Mouse (Mus musculus): ENCODE measurements at regions not wholly inside any gene's neighbourhood (a gene's known extent, or its start where the extent isn't known, plus 50 kb on each side); places are given as distances from the start of the nearest gene placed in this dataset.
A peak's percentile ranks its signal among the peaks of the same experiment; 100 is the strongest.

DNA sequence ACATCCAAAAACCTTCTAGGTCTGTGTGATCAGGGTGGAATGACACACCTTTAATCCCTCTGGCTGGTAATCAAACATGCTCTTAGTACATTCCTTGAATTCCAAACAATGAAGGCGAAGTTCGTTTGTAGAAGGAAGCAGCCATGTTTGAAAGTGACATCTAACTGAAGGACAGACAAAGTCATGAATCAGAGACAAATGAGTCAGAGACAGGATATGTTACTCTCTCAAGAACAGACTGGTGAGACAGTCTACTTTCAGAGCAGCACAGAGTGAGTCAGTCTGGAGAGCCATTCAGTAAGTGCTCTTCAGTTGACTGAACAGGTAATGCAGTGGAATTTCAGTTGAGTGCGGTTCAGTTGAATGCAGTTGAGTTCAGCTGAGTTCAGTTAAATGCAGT, 150.4 kb downstream of the Cpe start:
- ATAC-seq (ENCODE audit: insufficient read depth, low read depth) (no peak), DNase-seq (ENCODE audit: low spot score) (no peak)
- TF ChIP-seq CTCF (IDR thresholded peaks at IDR 0.05; ENCODE audit: low read depth) (no peak), EP300 (IDR thresholded peaks at IDR 0.05; ENCODE audit: low read depth) (no peak)
- H3K9ac ChIP-seq (replicated peaks; ENCODE audit: low read depth, low read length): no peak overlapping the region
- no peaks in the 10 kb centered on the region for H3K27me3 ChIP-seq (ENCODE audit: control insufficient read depth, insufficient read depth, low read length)
- no peaks in the 10 kb centered on the region for H3K36me3 ChIP-seq (replicated peaks; ENCODE audit: control insufficient read depth, insufficient read depth, low read length)
- no peak overlapping the region for H3K4me3 ChIP-seq (ENCODE audit: low read depth, low read length)
- no peaks in the 10 kb centered on the region for H3K9me3 ChIP-seq (replicated peaks; ENCODE audit: control insufficient read depth, low read length)
- H3K4me2 ChIP-seq (ENCODE audit: low read depth, low read length): no peak overlapping the region
- H3K4me1 ChIP-seq (ENCODE audit: control insufficient read depth, insufficient read depth): no peaks in the 10 kb centered on the region
- WGBS: 61% methylated on average over 3 of the region's 3 CpGs
- H3K27ac ChIP-seq (ENCODE audit: low read depth): no peak overlapping the region

DNA sequence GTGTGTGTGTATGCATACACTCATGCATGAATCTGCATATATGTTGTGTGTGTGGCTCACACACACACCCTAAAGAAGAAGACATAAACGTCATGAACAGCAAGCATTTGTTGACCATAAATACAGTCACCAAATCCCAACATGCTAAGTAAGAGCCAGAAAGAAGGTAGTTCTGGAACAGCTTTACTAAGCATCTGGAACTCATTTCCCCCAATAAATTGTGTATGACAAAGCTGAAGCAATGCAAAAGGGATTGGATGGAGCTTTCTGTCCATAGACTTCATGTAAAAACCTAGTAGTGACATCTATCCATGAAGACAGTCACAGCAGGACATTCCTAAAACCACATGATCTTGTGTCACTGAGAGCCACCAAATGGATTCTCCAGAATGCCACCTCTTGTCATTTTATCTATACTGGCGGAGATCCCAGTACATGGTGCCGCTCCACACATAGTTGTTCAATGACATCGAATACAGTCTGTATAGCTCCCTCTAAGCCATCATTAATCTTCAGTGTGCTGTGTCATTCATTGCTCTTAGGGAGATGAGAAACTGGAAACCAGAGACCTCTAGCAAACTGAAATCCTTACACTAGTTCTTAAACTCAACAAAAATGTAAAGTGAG, 152.9 kb downstream of the Cpe start:
- Histone ChIP-seq H3K9ac (replicated peaks; ENCODE audit: low read depth, low read length) (no peak overlapping the region), H3K4me2 (ENCODE audit: low read depth, low read length) (no peak overlapping the region), H3K9me3 (replicated peaks; ENCODE audit: control insufficient read depth, low read length) (no peaks in the 10 kb centered on the region), H3K27ac (ENCODE audit: low read depth) (no peak overlapping the region), H3K4me3 (ENCODE audit: low read depth, low read length) (no peak overlapping the region), H3K27me3 (ENCODE audit: control insufficient read depth, insufficient read depth, low read length) (no peaks in the 10 kb centered on the region), H3K36me3 (replicated peaks; ENCODE audit: control insufficient read depth, insufficient read depth, low read length) (no peaks in the 10 kb centered on the region), H3K4me1 (ENCODE audit: control insufficient read depth, insufficient read depth) (no peaks in the 10 kb centered on the region)
- TF ChIP-seq EP300 (IDR thresholded peaks at IDR 0.05; ENCODE audit: low read depth): no peak
- no peak for TF ChIP-seq CTCF (IDR thresholded peaks at IDR 0.05; ENCODE audit: low read depth)
- peak; percentile 68 for ATAC-seq (ENCODE audit: insufficient read depth, low read depth)
- 41% methylated on average over 4 of the region's 4 CpGs for WGBS
- DNase-seq (ENCODE audit: low spot score): no peak

DNA sequence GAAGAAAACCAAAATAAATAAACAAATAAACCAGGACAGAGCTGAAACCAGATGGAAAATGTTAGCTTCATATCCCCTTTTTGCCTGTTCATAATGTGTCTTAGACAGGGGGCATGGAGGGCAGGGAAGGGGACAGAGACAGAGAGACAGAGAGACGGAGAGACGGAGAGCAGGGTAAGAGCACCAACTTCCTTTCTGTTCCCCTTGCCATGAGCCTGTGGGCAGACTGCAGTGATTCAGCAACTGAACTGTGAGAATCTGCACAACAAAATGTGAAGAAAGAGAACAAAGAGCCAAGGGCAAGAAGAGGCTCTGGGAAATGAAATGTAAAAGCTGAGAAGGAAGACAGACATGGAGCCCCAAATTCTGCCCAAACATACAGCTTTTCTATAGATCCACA, 161.1 kb downstream of the Cpe start:
- ATAC-seq (ENCODE audit: insufficient read depth, low read depth): no peak
- H3K27ac ChIP-seq (ENCODE audit: low read depth): no peak overlapping the region

GRCm38 (mm10) chr8:64522441-64523102, 170.3 kb downstream of the Cpe start:
- TF ChIP-seq CTCF (IDR thresholded peaks at IDR 0.05; ENCODE audit: low read depth) (no peak), EP300 (IDR thresholded peaks at IDR 0.05; ENCODE audit: low read depth) (no peak)
- Histone ChIP-seq H3K9ac (replicated peaks; ENCODE audit: low read depth, low read length) (no peak overlapping the region), H3K36me3 (replicated peaks; ENCODE audit: control insufficient read depth, insufficient read depth, low read length) (no peaks in the 10 kb centered on the region), H3K4me1 (ENCODE audit: control insufficient read depth, insufficient read depth) (no peaks in the 10 kb centered on the region), H3K4me2 (ENCODE audit: low read depth, low read length) (no peak overlapping the region), H3K9me3 (replicated peaks; ENCODE audit: control insufficient read depth, low read length) (no peaks in the 10 kb centered on the region), H3K4me3 (ENCODE audit: low read depth, low read length) (no peak overlapping the region), H3K27me3 (ENCODE audit: control insufficient read depth, insufficient read depth, low read length) (no peaks in the 10 kb centered on the region), H3K27ac (ENCODE audit: low read depth) (no peak overlapping the region)
- no peak for ATAC-seq (ENCODE audit: insufficient read depth, low read depth)
- no peak for DNase-seq (ENCODE audit: low spot score)
- 64% methylated on average over 8 of the region's 8 CpGs for WGBS

More for the DNA sequence above, 161.1 kb downstream of the Cpe start:
- Histone ChIP-seq H3K4me2 (ENCODE audit: low read depth, low read length) (no peak overlapping the region), H3K36me3 (replicated peaks; ENCODE audit: control insufficient read depth, insufficient read depth, low read length) (no peaks in the 10 kb centered on the region), H3K4me3 (ENCODE audit: low read depth, low read length) (no peak overlapping the region), H3K9me3 (replicated peaks; ENCODE audit: control insufficient read depth, low read length) (no peaks in the 10 kb centered on the region), H3K9ac (replicated peaks; ENCODE audit: low read depth, low read length) (no peak overlapping the region), H3K4me1 (ENCODE audit: control insufficient read depth, insufficient read depth) (no peaks in the 10 kb centered on the region), H3K27me3 (ENCODE audit: control insufficient read depth, insufficient read depth, low read length) (no peaks in the 10 kb centered on the region)
- 98% methylated on average over 2 of the region's 2 CpGs for WGBS
- TF ChIP-seq CTCF (IDR thresholded peaks at IDR 0.05; ENCODE audit: low read depth): no peak
- no peak for TF ChIP-seq EP300 (IDR thresholded peaks at IDR 0.05; ENCODE audit: low read depth)
- DNase-seq (ENCODE audit: low spot score): no peak

DNA sequence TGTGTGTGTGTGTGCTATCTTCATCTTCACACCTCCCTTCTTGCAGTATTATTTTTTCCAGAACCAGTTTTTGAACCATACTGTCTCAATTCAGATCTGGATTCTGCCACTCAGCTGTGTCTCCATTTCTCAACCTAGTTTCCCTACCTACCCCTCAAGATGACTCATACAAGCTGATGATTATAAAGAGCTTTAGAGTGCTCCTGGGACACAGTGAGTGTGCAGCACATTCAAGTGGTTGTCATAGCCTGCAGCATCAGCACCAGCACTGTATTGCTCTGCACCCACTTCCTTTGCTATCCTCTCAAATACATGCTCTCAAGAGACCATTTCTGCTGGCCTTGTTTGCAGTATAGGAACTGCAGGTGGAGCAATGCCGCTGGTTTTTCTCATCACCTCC, 173.2 kb downstream of the Cpe start:
- TF ChIP-seq CTCF (IDR thresholded peaks at IDR 0.05; ENCODE audit: low read depth) (no peak), EP300 (IDR thresholded peaks at IDR 0.05; ENCODE audit: low read depth) (no peak)
- H3K4me3 ChIP-seq (ENCODE audit: low read depth, low read length): no peak overlapping the region
- ATAC-seq (ENCODE audit: insufficient read depth, low read depth) (no peak), DNase-seq (ENCODE audit: low spot score) (no peak)
- no peak overlapping the region for H3K9ac ChIP-seq (replicated peaks; ENCODE audit: low read depth, low read length)
- no peak overlapping the region for H3K4me2 ChIP-seq (ENCODE audit: low read depth, low read length)
- H3K4me1 ChIP-seq (ENCODE audit: control insufficient read depth, insufficient read depth): no peaks in the 10 kb centered on the region
- no peaks in the 10 kb centered on the region for H3K36me3 ChIP-seq (replicated peaks; ENCODE audit: control insufficient read depth, insufficient read depth, low read length)
- H3K9me3 ChIP-seq (replicated peaks; ENCODE audit: control insufficient read depth, low read length): no peaks in the 10 kb centered on the region
- no peak overlapping the region for H3K27ac ChIP-seq (ENCODE audit: low read depth)
- WGBS: 72% methylated on average over 1 of the region's 1 CpGs
- H3K27me3 ChIP-seq (ENCODE audit: control insufficient read depth, insufficient read depth, low read length): no peaks in the 10 kb centered on the region

DNA sequence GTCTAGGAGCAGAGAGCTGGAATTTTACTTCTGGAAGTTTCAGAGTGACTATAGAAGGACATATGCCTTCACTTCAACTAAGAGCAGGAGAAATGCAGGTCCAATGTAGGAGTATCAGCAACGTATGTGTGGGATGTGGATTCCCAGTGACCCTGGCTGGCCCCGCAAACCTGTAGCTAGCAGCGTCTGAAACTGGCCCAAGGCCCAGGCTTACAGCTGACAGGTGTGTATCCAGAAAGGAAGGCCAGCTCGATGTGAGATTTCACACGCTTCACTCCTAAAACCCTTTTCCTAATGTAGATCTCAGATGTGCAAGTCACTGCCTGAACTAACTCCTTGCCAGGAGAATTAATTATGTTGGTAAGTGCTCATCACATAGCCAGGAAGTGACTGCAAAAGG, 176.9 kb downstream of the Cpe start:
- TF ChIP-seq EP300 (IDR thresholded peaks at IDR 0.05; ENCODE audit: low read depth) (no peak), CTCF (IDR thresholded peaks at IDR 0.05; ENCODE audit: low read depth) (no peak)
- Histone ChIP-seq H3K4me2 (ENCODE audit: low read depth, low read length) (no peak overlapping the region), H3K4me1 (ENCODE audit: control insufficient read depth, insufficient read depth) (no peaks in the 10 kb centered on the region), H3K4me3 (ENCODE audit: low read depth, low read length) (no peak overlapping the region), H3K9me3 (replicated peaks; ENCODE audit: control insufficient read depth, low read length) (peaks cover 4% of the 10 kb centered on the region; the same call in 1 of the 2 replicates), H3K27me3 (ENCODE audit: control insufficient read depth, insufficient read depth, low read length) (no peaks in the 10 kb centered on the region), H3K9ac (replicated peaks; ENCODE audit: low read depth, low read length) (no peak overlapping the region), H3K27ac (ENCODE audit: low read depth) (no peak overlapping the region), H3K36me3 (replicated peaks; ENCODE audit: control insufficient read depth, insufficient read depth, low read length) (no peaks in the 10 kb centered on the region)
- no peak for ATAC-seq (ENCODE audit: insufficient read depth, low read depth)
- WGBS: 65% methylated on average over 5 of the region's 5 CpGs
- no peak for DNase-seq (ENCODE audit: low spot score)
